Mouse (Mus musculus) embryonic facial prominence, embryonic 15.5 days (tissue): ENCODE data around the gene Asna1. TPM values are rescaled to one million over a fixed set of nuclear protein-coding genes. Genes with fewer than 3 reads are reported as not detected.

ENCODE experiments used
- ATAC-seq: fragments of 200-750 bp; cut with Nextera tagmentation; 2 replicates; pipeline ENCODE4 v1.8.0; 2017; ENCODE audit warnings: low read depth, moderate TSS enrichment; ENCODE audit not compliant: insufficient number of reproducible peaks, low FRiP score, low TSS enrichment
- H3K27ac ChIP-seq: fragments of 300-500 bp; sonication (generic); replicated peaks from 2 replicates; pipeline ENCODE4 v1.5.1; 2015; ENCODE audit warnings: mild to moderate bottlenecking, inconsistent platforms
- H3K27me3 ChIP-seq: fragments of 300-500 bp; sonication (generic); 2 replicates; pipeline ENCODE4 v1.6.1; 2015; ENCODE audit warnings: inconsistent platforms
- H3K36me3 ChIP-seq: fragments of 300-500 bp; sonication (generic); 2 replicates; pipeline ENCODE4 v1.6.1; 2015; ENCODE audit warnings: mild to moderate bottlenecking, inconsistent platforms
- H3K4me1 ChIP-seq: fragments of 300-500 bp; sonication (generic); 2 replicates; pipeline ENCODE4 v1.6.1; 2015; ENCODE audit warnings: inconsistent platforms
- H3K4me2 ChIP-seq: fragments of 300-500 bp; sonication (generic); replicated peaks from 2 replicates; pipeline ENCODE4 v1.6.1; 2015; ENCODE audit warnings: mild to moderate bottlenecking, inconsistent platforms
- H3K4me3 ChIP-seq: fragments of 300-500 bp; sonication (generic); replicated peaks from 2 replicates; pipeline ENCODE4 v1.5.1; 2015; ENCODE audit warnings: mild to moderate bottlenecking, inconsistent platforms
- H3K9ac ChIP-seq: fragments of 300-500 bp; sonication (generic); 2 replicates; pipeline ENCODE4 v1.6.1; 2015; ENCODE audit warnings: inconsistent platforms
- H3K9me3 ChIP-seq: fragments of 300-500 bp; sonication (generic); replicated peaks from 2 replicates; pipeline ENCODE4 v1.6.1; 2016; ENCODE audit warnings: inconsistent platforms
- WGBS: fragments of 180-500 bp; shearing (Covaris S2); methylation state at CpG from one replicate; pipeline ENCODE4 v1.1.7; 2015; 5-methylcytosine and 5-hydroxymethylcytosine counted together
- polyA plus RNA-seq: library from polyadenylated mRNA; unstranded; fragments of >200 nt; fragmentation: Nextera tagmentation; extraction: Ambion mirVana; gene quantifications from 2 replicates; pipeline ENCODE4 v1.2.1, GENCODE M21; 2015

The Asna1 gene
- polyA plus RNA-seq, 1 experiment from 2014 or later = 119 TPM

DNA sequence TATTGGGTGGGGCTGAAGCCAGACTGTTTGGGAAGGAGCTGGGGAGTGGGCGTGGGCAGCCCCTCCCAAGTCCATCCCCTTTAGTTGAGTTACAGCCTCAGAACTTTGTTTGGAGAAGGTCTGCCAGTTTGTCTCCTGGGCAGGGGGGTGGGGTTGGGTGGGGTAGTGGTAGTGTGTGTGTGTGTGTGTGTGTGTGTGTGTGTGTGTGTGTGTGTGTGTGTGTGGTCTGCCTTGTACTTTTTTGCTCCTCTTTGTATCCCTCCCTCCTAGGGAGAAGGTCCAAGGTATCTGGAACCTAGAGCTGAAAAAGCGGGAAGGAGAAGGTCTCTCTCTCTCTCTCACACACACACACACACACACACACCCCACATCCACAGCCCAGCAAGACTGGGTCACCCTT is 10.7 kb downstream of the Asna1 start, which contains the start of gene Best2:
TSS of gene Best2 (minus strand) at position 101 of the 400 bp plus-strand sequence.
- Histone ChIP-seq H3K4me3 (peak within 1 kb of the TSS; percentile 39), H3K9ac (0 out of 2 replicates have a peak within 1 kb of the TSS, but pooled peaks have one; percentile 31), H3K27ac (no peak within 1 kb of the TSS), H3K4me2 (peak within 1 kb of the TSS; percentile 67), H3K36me3 (peaks cover 23% of the 10 kb centered on the region), H3K27me3 (peaks cover 39% of the 10 kb centered on the region), H3K9me3 (no peaks in the 10 kb centered on the region), H3K4me1 (peaks cover 6% of the 10 kb centered on the region; the same call in 1 of the 2 replicates)
- no peak for ATAC-seq
- WGBS = 41% methylated on average over 2 of the region's 2 CpGs

DNA sequence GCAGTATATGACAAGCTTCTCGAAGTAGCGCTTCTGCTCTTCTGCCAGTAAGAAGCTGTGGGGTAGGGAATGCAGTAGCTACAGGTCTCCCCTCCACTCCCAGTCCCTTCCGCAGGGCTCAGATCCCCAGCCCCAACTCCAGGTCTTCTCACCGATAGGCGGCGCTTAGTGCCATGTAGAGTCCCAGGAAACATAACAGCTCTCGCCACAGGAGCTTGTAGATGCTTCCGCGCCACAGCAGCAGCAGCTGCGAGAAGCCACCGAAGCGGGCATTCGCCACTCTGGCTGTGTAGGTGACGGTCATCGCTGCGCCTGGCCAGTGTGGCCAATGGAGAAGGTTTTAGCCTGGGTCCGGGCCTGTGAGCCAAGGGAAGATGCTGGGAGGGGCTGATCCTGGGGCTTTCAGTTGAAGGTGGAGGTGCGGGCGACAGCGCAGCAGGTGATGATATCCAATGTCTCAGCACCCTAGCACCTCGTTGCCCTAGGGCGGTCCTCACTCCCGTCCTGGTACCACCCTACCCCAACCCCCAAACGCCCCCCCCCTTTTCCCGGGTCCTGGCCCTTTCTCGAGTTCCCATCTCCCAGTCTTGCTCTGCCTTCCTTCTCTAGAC is 11.7 kb downstream of the Asna1 start:
- Histone ChIP-seq H3K36me3 (peaks cover 12% of the 10 kb centered on the region), H3K9ac (0 out of 2 replicates have a peak overlapping the region, but pooled peaks have one; percentile 31)
- ATAC-seq = no peak

GRCm38 (mm10) chr8:85011242-85011641 is 13.8 kb downstream of the Asna1 start:
- Histone ChIP-seq H3K9me3 (no peaks in the 10 kb centered on the region), H3K9ac (no peak overlapping the region), H3K27me3 (peaks cover 53% of the 10 kb centered on the region), H3K4me3 (no peak overlapping the region), H3K27ac (no peak overlapping the region), H3K36me3 (no peaks in the 10 kb centered on the region), H3K4me1 (peaks cover 9% of the 10 kb centered on the region; the same call in 1 of the 2 replicates), H3K4me2 (no peak overlapping the region)
- ATAC-seq = no peak
- 17% methylated on average over 28 of the region's 28 CpGs for WGBS

More for the DNA sequence above, 11.7 kb downstream of the Asna1 start:
- WGBS = 6% methylated on average over 26 of the region's 26 CpGs
- Histone ChIP-seq H3K4me2 (peak overlapping the region; percentile 67), H3K27me3 (peaks cover 46% of the 10 kb centered on the region), H3K27ac (no peak overlapping the region), H3K4me1 (peaks cover 6% of the 10 kb centered on the region; the same call in 1 of the 2 replicates), H3K4me3 (peak overlapping the region; percentile 39), H3K9me3 (no peaks in the 10 kb centered on the region)

- Histone ChIP-seq H3K4me1 (0 out of 2 replicates have a peak, but pooled peaks cover 3% of the 10 kb centered on the region), H3K27ac (no peak overlapping the region), H3K9ac (no peak overlapping the region), H3K4me2 (no peak overlapping the region), H3K36me3 (peaks cover 3% of the 10 kb centered on the region; the same call in 1 of the 2 replicates), H3K27me3 (peaks cover 38% of the 10 kb centered on the region), H3K4me3 (no peak overlapping the region), H3K9me3 (no peaks in the 10 kb centered on the region)
- ATAC-seq = no peak
- 12% methylated on average over 25 of the region's 25 CpGs for WGBS
Observed at GRCm38 (mm10) chr8:85007686-85008085, 17.4 kb downstream of the Asna1 start.

- ATAC-seq = peak; percentile 58; the same call in 1 of the 2 replicates
- Histone ChIP-seq H3K27me3 (0 out of 2 replicates have a peak, but pooled peaks cover 6% of the 10 kb centered on the region), H3K4me2 (no peak overlapping the region), H3K9me3 (no peaks in the 10 kb centered on the region), H3K4me1 (peaks cover 8% of the 10 kb centered on the region), H3K9ac (no peak overlapping the region), H3K27ac (no peak overlapping the region), H3K36me3 (peaks cover 6% of the 10 kb centered on the region; the same call in 1 of the 2 replicates), H3K4me3 (no peak overlapping the region)
- WGBS = 6% methylated on average over 19 of the region's 19 CpGs
Observed at GRCm38 (mm10) chr8:84997649-84998295, 27.3 kb downstream of the Asna1 start.

- Histone ChIP-seq H3K4me2 (no peak overlapping the region), H3K4me3 (no peak overlapping the region), H3K9ac (no peak overlapping the region), H3K27me3 (0 out of 2 replicates have a peak, but pooled peaks cover 6% of the 10 kb centered on the region), H3K36me3 (no peaks in the 10 kb centered on the region), H3K27ac (no peak overlapping the region), H3K9me3 (no peaks in the 10 kb centered on the region), H3K4me1 (peaks cover 8% of the 10 kb centered on the region)
- ATAC-seq = no peak
- WGBS = 81% methylated on average over 5 of the region's 5 CpGs
Observed at GRCm38 (mm10) chr8:84996978-84997377, 28.1 kb downstream of the Asna1 start.

GRCm38 (mm10) chr8:84995680-84996079 is 29.4 kb downstream of the Asna1 start:
- H3K9ac ChIP-seq = no peak overlapping the region
- WGBS = 29% methylated on average over 25 of the region's 25 CpGs
- H3K36me3 ChIP-seq = no peaks in the 10 kb centered on the region
- no peak overlapping the region for H3K4me2 ChIP-seq
- no peak overlapping the region for H3K27ac ChIP-seq
- H3K27me3 ChIP-seq = 0 out of 2 replicates have a peak, but pooled peaks cover 6% of the 10 kb centered on the region
- H3K4me3 ChIP-seq = no peak overlapping the region
- no peak for ATAC-seq
- H3K4me1 ChIP-seq = peaks cover 14% of the 10 kb centered on the region
- H3K9me3 ChIP-seq = no peaks in the 10 kb centered on the region

GRCm38 (mm10) chr8:84994375-84994774 is 30.7 kb downstream of the Asna1 start:
- Histone ChIP-seq H3K4me3 (no peak overlapping the region), H3K4me2 (no peak overlapping the region), H3K27ac (no peak overlapping the region), H3K27me3 (0 out of 2 replicates have a peak, but pooled peaks cover 6% of the 10 kb centered on the region), H3K9me3 (no peaks in the 10 kb centered on the region), H3K36me3 (no peaks in the 10 kb centered on the region), H3K4me1 (peaks cover 19% of the 10 kb centered on the region), H3K9ac (no peak overlapping the region)
- no peak for ATAC-seq
- 89% methylated on average over 9 of the region's 9 CpGs for WGBS

DNA sequence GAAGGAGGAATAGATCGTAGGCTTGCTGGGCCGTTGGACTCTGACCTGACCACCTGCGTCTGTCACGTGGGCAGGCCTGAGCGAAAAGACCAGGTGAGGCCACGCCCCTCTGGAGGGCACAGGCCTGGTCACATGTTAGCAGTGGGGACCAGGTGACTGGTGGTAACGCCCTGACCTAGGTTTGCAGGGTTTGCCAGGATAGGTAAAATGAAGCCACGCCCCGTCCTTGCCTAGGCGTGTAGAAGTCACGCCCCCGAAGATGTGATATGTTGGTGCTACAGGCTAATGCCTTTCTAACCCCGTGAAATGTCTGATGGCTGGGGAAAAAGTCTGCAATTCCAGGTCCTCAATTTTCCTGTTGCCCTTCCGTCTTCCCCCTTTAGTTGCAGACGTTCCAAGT is 34.2 kb downstream of the Asna1 start:
- peak; percentile 70 for ATAC-seq

DNA sequence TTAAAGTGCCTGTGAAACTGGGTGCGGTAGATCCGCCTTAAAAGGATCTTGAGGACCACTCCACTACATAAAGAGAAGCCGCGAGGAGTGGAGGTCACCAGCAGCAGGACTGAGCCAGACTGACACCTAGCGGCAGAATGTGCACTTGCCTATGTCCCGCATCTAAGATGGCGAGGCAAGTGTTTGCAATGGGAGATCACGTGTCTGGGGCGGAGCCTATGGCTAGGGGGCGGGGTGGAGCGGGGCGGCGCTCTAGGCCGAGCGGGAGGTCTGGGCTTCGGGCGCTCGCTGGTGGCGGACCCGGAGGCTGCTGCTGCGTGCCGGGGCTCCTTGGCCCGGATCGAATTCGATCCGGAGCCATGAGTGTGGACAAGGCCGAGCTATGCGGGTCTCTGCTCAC is 34.7 kb downstream of the Asna1 start, which contains the start of gene Hook2:
TSS of gene Hook2 (plus strand) at position 255 of the 400 bp plus-strand sequence.
- peak; percentile 93 for ATAC-seq
- Histone ChIP-seq H3K27me3 (peaks cover 13% of the 10 kb centered on the region; the same call in 1 of the 2 replicates), H3K4me2 (peak within 1 kb of the TSS; percentile 92), H3K9me3 (no peaks in the 10 kb centered on the region), H3K4me3 (peak within 1 kb of the TSS; percentile 66), H3K9ac (peak within 1 kb of the TSS; percentile 64), H3K27ac (peak within 1 kb of the TSS; percentile 85), H3K36me3 (no peaks in the 10 kb centered on the region), H3K4me1 (peaks cover 27% of the 10 kb centered on the region)
- whole genome bisulfite sequencing = under 1% methylated on average over 28 of the region's 28 CpGs

More for the DNA sequence above, 34.2 kb downstream of the Asna1 start:
- H3K4me2 ChIP-seq = peak overlapping the region; percentile 92
- H3K9ac ChIP-seq = peak overlapping the region; percentile 64
- no peaks in the 10 kb centered on the region for H3K9me3 ChIP-seq
- WGBS = under 1% methylated on average over 15 of the region's 15 CpGs
- H3K27ac ChIP-seq = peak overlapping the region; percentile 85
- no peaks in the 10 kb centered on the region for H3K36me3 ChIP-seq
- peaks cover 22% of the 10 kb centered on the region for H3K4me1 ChIP-seq
- H3K4me3 ChIP-seq = peak overlapping the region; percentile 66
- H3K27me3 ChIP-seq = peaks cover 15% of the 10 kb centered on the region; the same call in 1 of the 2 replicates

- H3K4me1 ChIP-seq = peaks cover 33% of the 10 kb centered on the region
- peak overlapping the region; percentile 85 for H3K27ac ChIP-seq
- WGBS = 0% methylated on average over 15 of the region's 15 CpGs
- H3K9me3 ChIP-seq = no peaks in the 10 kb centered on the region
- H3K4me2 ChIP-seq = peak overlapping the region; percentile 92
- H3K4me3 ChIP-seq = peak overlapping the region; percentile 66
- H3K27me3 ChIP-seq = peaks cover 12% of the 10 kb centered on the region; the same call in 1 of the 2 replicates
- H3K36me3 ChIP-seq = no peaks in the 10 kb centered on the region
- peak; percentile 52 for ATAC-seq
- peak overlapping the region; percentile 7 for H3K9ac ChIP-seq
Observed at GRCm38 (mm10) chr8:84989810-84990209, 35.3 kb downstream of the Asna1 start.
